Mouse (Mus musculus): ENCODE measurements at regions not wholly inside any gene's neighbourhood (a gene's known extent, or its start where the extent isn't known, plus 50 kb on each side); places are given as distances from the start of the nearest gene placed in this dataset.

- Histone ChIP-seq H3K9me3 (ENCODE audit: control insufficient read depth) (no peaks in the 10 kb centered on the region), H3K36me3 (ENCODE audit: control insufficient read depth, insufficient read depth) (no peaks in the 10 kb centered on the region), H3K9ac (ENCODE audit: low read depth, low read length) (no peak overlapping the region), H3K4me1 (replicated peaks; ENCODE audit: control insufficient read depth, insufficient read depth, low read length) (no peaks in the 10 kb centered on the region), H3K27me3 (replicated peaks; ENCODE audit: control insufficient read depth, insufficient read depth, low read length) (no peaks in the 10 kb centered on the region), H3K4me3 (ENCODE audit: low read depth, low read length) (no peak overlapping the region), H3K4me2 (replicated peaks; ENCODE audit: low read depth) (no peak overlapping the region), H3K27ac (ENCODE audit: low read depth, low read length) (no peak overlapping the region)
- 73% methylated on average over 13 of the region's 13 CpGs for WGBS
- TF ChIP-seq CTCF (IDR thresholded peaks at IDR 0.05; ENCODE audit: low read depth) = no peak
- ATAC-seq = no peak
These were observed 54.3 kb upstream of the Rybp start for GRCm38 (mm10) chr6:100341305-100342290.

GRCm38 (mm10) chr6:100338291-100338690, 51.0 kb upstream of the Rybp start:
- Histone ChIP-seq H3K36me3 (ENCODE audit: control insufficient read depth, insufficient read depth) (no peaks in the 10 kb centered on the region), H3K4me3 (ENCODE audit: low read depth, low read length) (no peak overlapping the region), H3K27me3 (replicated peaks; ENCODE audit: control insufficient read depth, insufficient read depth, low read length) (no peaks in the 10 kb centered on the region), H3K4me1 (replicated peaks; ENCODE audit: control insufficient read depth, insufficient read depth, low read length) (no peaks in the 10 kb centered on the region), H3K9ac (ENCODE audit: low read depth, low read length) (no peak overlapping the region), H3K27ac (ENCODE audit: low read depth, low read length) (no peak overlapping the region), H3K9me3 (ENCODE audit: control insufficient read depth) (no peaks in the 10 kb centered on the region), H3K4me2 (replicated peaks; ENCODE audit: low read depth) (no peak overlapping the region)
- ATAC-seq = no peak
- no peak for TF ChIP-seq CTCF (IDR thresholded peaks at IDR 0.05; ENCODE audit: low read depth)
- WGBS = 86% methylated on average over 4 of the region's 4 CpGs
